Mouse (Mus musculus) hindbrain, embryonic 16.5 days (tissue): ENCODE data around the gene Mup12. TPM values are rescaled to one million over a fixed set of nuclear protein-coding genes. Genes with fewer than 3 reads are reported as not detected.
"Not testable (repeated sequence)": the region's sequence is repeated elsewhere in the genome, so short reads cannot be mapped to it uniquely, and the experiment has no call there.

Experiments
- ATAC-seq: fragments of 200-750 bp; cut with Nextera tagmentation; 2 replicates; pipeline ENCODE4 v1.8.0; 2017; ENCODE audit warnings: moderate TSS enrichment, moderate library complexity
- H3K27ac ChIP-seq: fragments of 300-500 bp; sonication (generic); 2 replicates; pipeline ENCODE4 v1.5.1; 2014; ENCODE audit warnings: low read depth, mild to moderate bottlenecking, control low read depth, low read length, moderate library complexity
- H3K27me3 ChIP-seq: fragments of 300-500 bp; sonication (generic); replicated peaks from 2 replicates; pipeline ENCODE4 v1.6.1; 2014; ENCODE audit warnings: low read length; ENCODE audit not compliant: control insufficient read depth, insufficient read depth
- H3K36me3 ChIP-seq: fragments of 300-500 bp; sonication (generic); 2 replicates; pipeline ENCODE4 v1.6.1; 2014; ENCODE audit warnings: mild to moderate bottlenecking, low read length, moderate library complexity, mixed read lengths; ENCODE audit not compliant: control insufficient read depth, insufficient read depth
- H3K4me1 ChIP-seq: fragments of 300-500 bp; sonication (generic); 2 replicates; pipeline ENCODE4 v1.6.1; 2014; ENCODE audit warnings: low read depth, low read length; ENCODE audit not compliant: control insufficient read depth, insufficient read depth
- H3K4me2 ChIP-seq: fragments of 300-500 bp; sonication (generic); 2 replicates; pipeline ENCODE4 v1.6.1; 2014; ENCODE audit warnings: mild to moderate bottlenecking, low read length, control low read depth, moderate library complexity
- H3K4me3 ChIP-seq: fragments of 300-500 bp; sonication (generic); 2 replicates; pipeline ENCODE4 v1.5.1; 2014; ENCODE audit warnings: mild to moderate bottlenecking, low read length, control low read depth, moderate library complexity
- H3K9ac ChIP-seq: fragments of 300-500 bp; sonication (generic); 2 replicates; pipeline ENCODE4 v1.6.1; 2014; ENCODE audit warnings: low read depth, mild to moderate bottlenecking, control low read depth, low read length, moderate library complexity
- H3K9me3 ChIP-seq: fragments of 300-500 bp; sonication (generic); 2 replicates; pipeline ENCODE4 v1.6.1; 2014; ENCODE audit warnings: mild to moderate bottlenecking, low read length, moderate library complexity; ENCODE audit not compliant: control insufficient read depth
- WGBS: fragments of 180-500 bp; shearing (Covaris S2); extraction: QIAGEN DNeasy Blood & Tissue Kit; methylation state at CpG from one replicate; pipeline ENCODE4 v1.1.7; 2014; 5-methylcytosine and 5-hydroxymethylcytosine counted together
- polyA plus RNA-seq: library from polyadenylated mRNA; unstranded; fragments of >200 nt; fragmentation: Nextera tagmentation; extraction: Ambion mirVana; gene quantifications from 2 replicates; pipeline ENCODE4 v1.2.1, GENCODE M21; 2015

Gene Mup12
- not detected in 2 replicates for polyA plus RNA-seq

DNA sequence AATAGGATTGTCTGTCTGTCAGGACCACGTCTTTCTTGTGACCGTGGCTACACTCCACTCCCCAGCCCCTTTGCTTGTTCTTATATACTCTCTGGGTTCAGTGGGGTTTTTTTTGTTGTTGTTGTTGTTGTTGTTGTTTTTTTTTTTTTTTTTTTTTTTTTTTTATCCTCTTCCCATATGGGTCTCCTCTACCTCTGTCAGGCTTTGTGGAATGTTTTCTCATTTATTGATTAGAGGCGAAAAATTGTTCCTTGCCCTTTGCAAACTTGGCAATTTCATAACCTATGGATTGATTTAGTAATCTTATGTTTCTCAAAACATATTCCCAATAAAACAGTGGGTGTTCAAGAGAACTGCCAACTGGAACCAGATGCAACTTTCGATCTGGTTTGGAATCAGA is at the start of gene Mup12:
Gene Mup12 (minus strand): TSS at position 101 of the 400 bp plus-strand sequence.
- H3K4me2 ChIP-seq, H3K27ac ChIP-seq, H3K9me3 ChIP-seq, H3K36me3 ChIP-seq, ATAC-seq, H3K4me1 ChIP-seq, H3K9ac ChIP-seq, H3K4me3 ChIP-seq, H3K27me3 ChIP-seq: not testable (repeated sequence)
- 89% methylated on average over 2 of the region's 4 CpGs for WGBS

Other genes starting within 250 kb of the Mup12 start
- not detected in 2 replicates for gene Mup1, start 239.4 kb downstream of the Mup12 start, polyA plus RNA-seq
- not detected in 2 replicates for gene Mup10, start 159.1 kb downstream of the Mup12 start, polyA plus RNA-seq
- not detected in 2 replicates for gene Mup11, start 78.9 kb downstream of the Mup12 start, polyA plus RNA-seq
- not detected in 2 replicates for gene Mup22, start 80.1 kb upstream of the Mup12 start, polyA plus RNA-seq